Mouse (Mus musculus) ES-E14 (cell line): ENCODE data around the gene Tas1r2. TPM values are rescaled to one million over a fixed set of nuclear protein-coding genes. Genes with fewer than 3 reads are reported as not detected.

Experiments
- DNase-seq: peaks from one replicate; pipeline ENCODE4 v3.0.0-alpha.2; 2013; ENCODE audit warnings: low read depth, low spot score
- H3K27ac ChIP-seq: 2 replicates; pipeline ENCODE4 v1.5.1; 2012; ENCODE audit warnings: low read depth, mild to moderate bottlenecking, low read length, moderate library complexity, mixed read lengths; ENCODE audit not compliant: poor library complexity, insufficient read depth, severe bottlenecking
- H3K36me3 ChIP-seq: 2 replicates; pipeline ENCODE4 v1.6.1; 2012; ENCODE audit warnings: mild to moderate bottlenecking, low read length, moderate library complexity, mixed read lengths; ENCODE audit not compliant: control insufficient read depth, poor library complexity, insufficient read depth, severe bottlenecking
- H3K4me1 ChIP-seq, 2 experiments: fragments of 150-350 bp in 1 of 2; sonication (generic) in 1 of 2; 2 replicates each; pipeline ENCODE4 v1.6.1; 2012; ENCODE audit warnings: low read length in 2 of 2, mild to moderate bottlenecking in 1 of 2, mixed read lengths in 1 of 2; ENCODE audit not compliant: control insufficient read depth in 2 of 2, insufficient read depth in 2 of 2, poor library complexity in 1 of 2
- H3K4me3 ChIP-seq, 2 experiments: fragments of 150-350 bp in 1 of 2; sonication (generic) in 1 of 2; 2 replicates each; pipeline ENCODE4 v1.5.1; 2012; ENCODE audit warnings: low read length in 2 of 2, low read depth in 1 of 2, mild to moderate bottlenecking in 1 of 2, mixed read lengths in 1 of 2; ENCODE audit not compliant: insufficient read depth in 1 of 2, poor library complexity in 1 of 2, severe bottlenecking in 1 of 2
- H3K9ac ChIP-seq: 2 replicates; pipeline ENCODE4 v1.6.1; 2012; ENCODE audit warnings: low read depth, mild to moderate bottlenecking, low read length, mixed read lengths; ENCODE audit not compliant: poor library complexity, insufficient read depth, severe bottlenecking
- H3K9me3 ChIP-seq: fragments of 150-350 bp; sonication (generic); 2 replicates; pipeline ENCODE4 v1.6.1; 2012; ENCODE audit warnings: low read depth, mild to moderate bottlenecking, low read length; ENCODE audit not compliant: control insufficient read depth, insufficient read depth
- CHD2 ChIP-seq: IDR thresholded peaks from 2 replicates; pipeline ENCODE4 v1.6.1; 2014; ENCODE audit warnings: mild to moderate bottlenecking, low read depth, low read length, inconsistent platforms
- HCFC1 ChIP-seq: IDR thresholded peaks from 2 replicates; pipeline ENCODE4 v1.6.1; 2012; ENCODE audit warnings: low read length, inconsistent platforms, borderline replicate concordance; ENCODE audit not compliant: insufficient read depth
- MAFK ChIP-seq: IDR thresholded peaks from 2 replicates; pipeline ENCODE4 v1.6.1; 2014; ENCODE audit warnings: mild to moderate bottlenecking, low read depth, low read length, inconsistent platforms; ENCODE audit not compliant: insufficient read depth
- ZC3H11A ChIP-seq: IDR thresholded peaks from 2 replicates; pipeline ENCODE4 v1.6.1; 2012; ENCODE audit warnings: low read depth, mild to moderate bottlenecking, inconsistent platforms, low read length, borderline replicate concordance
- ZNF384 ChIP-seq: IDR thresholded peaks from 2 replicates; pipeline ENCODE4 v1.6.1; 2012; ENCODE audit warnings: low read depth, low read length, inconsistent platforms
- in situ Hi-C, 2 experiments: fragments of 600-800 bp; cut with MboI; formaldehyde crosslinking; loops; one replicate each; pipeline ENCODE4 v1.15.1; 2025; ENCODE audit warnings: low sequenced_read_pairs in 2 of 2, inconsistent platforms in 1 of 2; ENCODE audit not compliant: unreplicated experiment in 2 of 2
- total RNA-seq: library from RNA; depleted of rRNA; stranded (reverse); fragments of 300-350 nt; gene quantifications from 2 replicates; pipeline ENCODE4 v1.2.3, GENCODE M21; 2012

Gene Tas1r2
- total RNA-seq, 1 experiment = 0.09 TPM

GRCm38 (mm10) chr4:139705986-139706385 is 52.6 kb downstream of the Tas1r2 start:
- in situ Hi-C loops = loop anchor here in 1 of 2 experiments (5.0 kb wide), 1 partner anchor 151 kb away; no protein-coding TSS in a partner anchor
- no peak overlapping the region for H3K9ac ChIP-seq
- H3K36me3 ChIP-seq = no peaks in the 10 kb centered on the region
- H3K4me1 ChIP-seq = no peaks in the 10 kb centered on the region
- no peak for TF ChIP-seq ZNF384
- no peak for TF ChIP-seq CHD2
- no peak for TF ChIP-seq MAFK
- TF ChIP-seq ZC3H11A = no peak
- TF ChIP-seq HCFC1 = no peak
- H3K27ac ChIP-seq = no peak overlapping the region
- no peak for DNase-seq
- no peak overlapping the region for H3K4me3 ChIP-seq
- no peaks in the 10 kb centered on the region for H3K9me3 ChIP-seq

GRCm38 (mm10) chr4:139710467-139711334 is 57.4 kb downstream of the Tas1r2 start:
- no peak for DNase-seq
- no peaks in the 10 kb centered on the region for H3K36me3 ChIP-seq
- H3K27ac ChIP-seq = no peak overlapping the region
- TF ChIP-seq ZNF384 = no peak
- TF ChIP-seq ZC3H11A = no peak
- TF ChIP-seq HCFC1 = no peak
- TF ChIP-seq CHD2 = no peak
- no peak for TF ChIP-seq MAFK
- no peak overlapping the region for H3K9ac ChIP-seq
- no peak overlapping the region for H3K4me3 ChIP-seq
- in situ Hi-C loops = no loop called here
- H3K9me3 ChIP-seq = no peaks in the 10 kb centered on the region
- no peaks in the 10 kb centered on the region for H3K4me1 ChIP-seq

GRCm38 (mm10) chr4:139715241-139715932 is 62.0 kb downstream of the Tas1r2 start:
- no peak overlapping the region for H3K4me3 ChIP-seq
- in situ Hi-C loops = no loop called here
- H3K4me1 ChIP-seq = no peaks in the 10 kb centered on the region
- no peak for DNase-seq
- no peaks in the 10 kb centered on the region for H3K9me3 ChIP-seq
- H3K9ac ChIP-seq = no peak overlapping the region
- TF ChIP-seq MAFK = no peak
- TF ChIP-seq CHD2 = no peak
- no peak for TF ChIP-seq ZC3H11A
- no peak for TF ChIP-seq HCFC1
- no peak for TF ChIP-seq ZNF384
- H3K27ac ChIP-seq = no peak overlapping the region
- no peaks in the 10 kb centered on the region for H3K36me3 ChIP-seq

- Histone ChIP-seq H3K4me3 (no peak overlapping the region), H3K9me3 (no peaks in the 10 kb centered on the region), H3K36me3 (no peaks in the 10 kb centered on the region), H3K27ac (no peak overlapping the region), H3K9ac (no peak overlapping the region), H3K4me1 (no peaks in the 10 kb centered on the region)
- TF ChIP-seq ZNF384 (no peak), MAFK (no peak), CHD2 (no peak), HCFC1 (no peak), ZC3H11A (no peak)
- no peak for DNase-seq
- in situ Hi-C loops = no loop called here
Measured at GRCm38 (mm10) chr4:139716477-139717169, 63.3 kb downstream of the Tas1r2 start.
